Mouse (Mus musculus): ENCODE measurements around the gene Ms4a3. TPM values are rescaled to one million over a fixed set of nuclear protein-coding genes. Genes with fewer than 3 reads are reported as not detected.

Ms4a3 gene
- total RNA-seq, 2 experiments from 2014 or later = 0.14 TPM; not detected in 1

DNA sequence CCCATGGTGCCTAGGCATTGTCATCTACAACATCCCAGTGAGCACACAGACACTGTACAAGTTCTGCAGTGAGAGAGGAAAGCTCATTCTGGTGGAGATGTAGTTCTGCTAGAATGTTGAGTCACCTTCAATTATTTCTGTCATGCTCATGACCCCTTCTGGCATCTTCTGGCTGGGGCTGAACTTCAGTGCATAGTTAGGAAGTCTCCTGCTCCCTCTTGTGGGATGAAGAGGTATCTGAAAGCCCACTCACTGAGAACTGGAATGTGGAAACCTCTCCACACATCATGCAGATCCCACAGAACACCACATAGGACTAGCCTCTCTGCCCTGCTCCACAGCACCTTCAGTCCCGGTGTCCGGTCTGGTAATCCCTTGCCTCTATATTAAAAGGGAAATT lies 38.6 kb downstream of the Ms4a3 start:
- peak; percentile 68; the same call in 1 of the 2 replicates for ATAC-seq (replicated peaks; ENCODE audit: low FRiP score, low TSS enrichment, poor library complexity, severe bottlenecking)

DNA sequence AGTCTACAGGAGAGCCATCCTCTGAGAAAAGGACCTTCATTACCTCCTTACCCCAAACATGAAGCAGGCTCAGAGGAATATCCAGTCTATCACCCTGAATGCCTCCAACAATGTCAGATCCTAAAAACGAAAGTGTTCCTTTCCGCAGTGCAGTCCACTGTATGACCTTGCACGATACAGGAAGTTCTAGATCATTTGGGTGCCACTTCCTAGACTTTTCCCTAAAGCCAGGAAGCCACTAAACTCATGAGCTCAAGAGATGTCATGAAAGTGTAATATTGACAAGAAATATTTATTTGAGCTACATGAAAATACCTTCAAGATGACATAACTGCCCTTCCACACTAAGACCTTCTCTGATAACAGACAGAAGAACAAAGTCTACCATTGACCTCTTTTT lies 39.3 kb downstream of the Ms4a3 start:
- no peak for ATAC-seq (replicated peaks; ENCODE audit: low FRiP score, low TSS enrichment, poor library complexity, severe bottlenecking)

DNA sequence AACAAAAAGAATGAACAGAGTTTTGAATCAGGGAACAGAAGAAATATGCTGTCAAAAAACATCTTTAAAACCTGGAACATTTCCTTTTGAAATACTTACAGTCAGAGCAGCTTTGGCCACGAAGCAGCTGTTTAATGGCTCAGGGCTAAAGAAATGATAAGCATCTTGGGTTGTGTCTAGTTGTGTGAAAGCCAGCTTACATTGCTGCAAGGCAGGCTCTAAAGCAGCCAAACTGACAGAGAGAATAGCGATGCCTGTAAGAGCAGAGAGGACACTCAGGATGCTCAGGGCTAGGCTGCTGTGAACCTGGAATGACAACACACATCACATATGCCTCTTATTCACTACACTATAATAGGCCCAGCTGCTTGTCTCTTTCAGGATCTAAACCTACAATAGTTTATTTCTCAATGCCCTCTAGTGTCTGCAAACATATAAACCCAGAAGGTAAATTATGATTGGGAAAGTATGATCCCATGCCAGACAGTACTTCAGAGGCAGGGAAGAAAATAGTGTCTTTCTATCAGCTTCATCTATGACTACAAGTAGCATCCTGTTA lies 50.7 kb downstream of the Ms4a3 start:
- no peak for ATAC-seq (replicated peaks; ENCODE audit: low FRiP score, low TSS enrichment, poor library complexity, severe bottlenecking)

DNA sequence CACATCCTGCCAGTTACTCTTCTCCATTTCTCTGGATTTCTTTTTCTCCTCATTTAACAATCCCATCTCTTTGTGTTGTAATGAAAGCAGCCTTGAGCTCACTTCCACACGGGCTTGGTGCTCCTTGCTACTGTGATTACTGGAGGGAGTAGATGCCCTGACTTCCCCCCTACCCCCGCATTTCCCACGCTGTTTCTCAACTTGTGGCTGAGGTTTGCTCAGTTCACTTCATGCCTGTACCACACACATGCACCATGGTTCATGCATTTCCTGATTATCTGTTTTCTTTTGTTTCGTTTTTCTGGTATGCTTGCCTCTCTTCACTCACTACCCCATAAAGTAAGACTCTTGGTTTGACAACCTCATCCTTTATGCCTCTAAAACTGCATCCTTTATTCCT lies 51.4 kb downstream of the Ms4a3 start:
- ATAC-seq (replicated peaks; ENCODE audit: low FRiP score, low TSS enrichment, poor library complexity, severe bottlenecking) = no peak

Other genes starting within 250 kb of the Ms4a3 start
- gene Ms4a4c, start 236.1 kb downstream of the Ms4a3 start, total RNA-seq (2014; fragmentation: Nextera tagmentation) = not detected in 2 replicates
- gene Ms4a4c, start 236.1 kb downstream of the Ms4a3 start, total RNA-seq (2017) = not detected in 2 replicates
- 2.6 and 17.3 TPM in 2 replicates for gene Ms4a4b, start 197.3 kb downstream of the Ms4a3 start, total RNA-seq (2014; fragmentation: Nextera tagmentation)
- gene Ms4a4b, start 197.3 kb downstream of the Ms4a3 start, total RNA-seq (2017) = 14.1 TPM in 1 of 2 replicates, not detected in the other
- 1.3 TPM in 1 of 2 replicates, not detected in the other for gene Ms4a6c, start 171.5 kb downstream of the Ms4a3 start, total RNA-seq (2014; fragmentation: Nextera tagmentation)
- gene Ms4a6c, start 171.5 kb downstream of the Ms4a3 start, total RNA-seq (2017) = 0.85 and 4.3 TPM in 2 replicates
- 0.59 and 1.0 TPM in 2 replicates for gene Gm8369, start 154.9 kb downstream of the Ms4a3 start, total RNA-seq (2014; fragmentation: Nextera tagmentation)
- gene Gm8369, start 154.9 kb downstream of the Ms4a3 start, total RNA-seq (2017) = not detected in 2 replicates
- gene Ms4a6b, start 124.3 kb downstream of the Ms4a3 start, total RNA-seq (2014; fragmentation: Nextera tagmentation) = 2.2 and 5.3 TPM in 2 replicates
- 0.69 and 2.1 TPM in 2 replicates for gene Ms4a6b, start 124.3 kb downstream of the Ms4a3 start, total RNA-seq (2017)
- gene Ms4a4d, start 104.0 kb downstream of the Ms4a3 start, total RNA-seq (2014; fragmentation: Nextera tagmentation) = not detected in 2 replicates
- not detected in 2 replicates for gene Ms4a4d, start 104.0 kb downstream of the Ms4a3 start, total RNA-seq (2017)
- not detected in 2 replicates for gene Ms4a6d, start 36.0 kb downstream of the Ms4a3 start, total RNA-seq (2014; fragmentation: Nextera tagmentation)
- gene Ms4a6d, start 36.0 kb downstream of the Ms4a3 start, total RNA-seq (2017) = not detected in 2 replicates
- gene Ms4a2, start 17.1 kb downstream of the Ms4a3 start, total RNA-seq (2014; fragmentation: Nextera tagmentation) = 0.96 and 1.6 TPM in 2 replicates
- 2.8 and 5.3 TPM in 2 replicates for gene Ms4a2, start 17.1 kb downstream of the Ms4a3 start, total RNA-seq (2017)
- gene Oosp2, start 19.7 kb upstream of the Ms4a3 start, total RNA-seq (2014; fragmentation: Nextera tagmentation) = not detected in 2 replicates
- not detected in 2 replicates for gene Oosp2, start 19.7 kb upstream of the Ms4a3 start, total RNA-seq (2017)
- not detected in 2 replicates for gene Oosp1, start 50.3 kb upstream of the Ms4a3 start, total RNA-seq (2014; fragmentation: Nextera tagmentation)
- gene Oosp1, start 50.3 kb upstream of the Ms4a3 start, total RNA-seq (2017) = 3.4 TPM in 1 of 2 replicates, not detected in the other
- not detected in 2 replicates for gene Oosp3, start 56.2 kb upstream of the Ms4a3 start, total RNA-seq (2014; fragmentation: Nextera tagmentation)
- gene Oosp3, start 56.2 kb upstream of the Ms4a3 start, total RNA-seq (2017) = not detected in 2 replicates
- not detected in 2 replicates for gene Gif, start 106.7 kb upstream of the Ms4a3 start, total RNA-seq (2014; fragmentation: Nextera tagmentation)
- gene Gif, start 106.7 kb upstream of the Ms4a3 start, total RNA-seq (2017) = not detected in 2 replicates
- gene Mrpl16, start 129.5 kb upstream of the Ms4a3 start, total RNA-seq (2014; fragmentation: Nextera tagmentation) = 73.6 and 85.5 TPM in 2 replicates
- 112 and 131 TPM in 2 replicates for gene Mrpl16, start 129.5 kb upstream of the Ms4a3 start, total RNA-seq (2017)
- gene Stx3, start 178.6 kb upstream of the Ms4a3 start, total RNA-seq (2014; fragmentation: Nextera tagmentation) = 5.6 and 8.0 TPM in 2 replicates
- gene Stx3, start 178.6 kb upstream of the Ms4a3 start, total RNA-seq (2017) = 6.2 and 16.5 TPM in 2 replicates
- not detected in 2 replicates for gene Olfr1417, start 198.4 kb upstream of the Ms4a3 start, total RNA-seq (2014; fragmentation: Nextera tagmentation)
- 0.28 TPM in 1 of 2 replicates, not detected in the other for gene Olfr1417, start 198.4 kb upstream of the Ms4a3 start, total RNA-seq (2017)
- not detected in 2 replicates for gene Olfr1418, start 220.2 kb upstream of the Ms4a3 start, total RNA-seq (2014; fragmentation: Nextera tagmentation)
- not detected in 2 replicates for gene Olfr1418, start 220.2 kb upstream of the Ms4a3 start, total RNA-seq (2017)
- gene Olfr1419, start 234.3 kb upstream of the Ms4a3 start, total RNA-seq (2014; fragmentation: Nextera tagmentation) = not detected in 2 replicates
- gene Olfr1419, start 234.3 kb upstream of the Ms4a3 start, total RNA-seq (2017) = not detected in 2 replicates
- not detected in 2 replicates for gene Olfr1420, start 245.7 kb upstream of the Ms4a3 start, total RNA-seq (2014; fragmentation: Nextera tagmentation)
- not detected in 2 replicates for gene Olfr1420, start 245.7 kb upstream of the Ms4a3 start, total RNA-seq (2017)

Measured in megakaryocyte-erythroid progenitor cell, adult 5-6 weeks (primary cell).